Comparison of ENCODE assay signal across 15 mouse cellular contexts in the genomic region with DNA sequence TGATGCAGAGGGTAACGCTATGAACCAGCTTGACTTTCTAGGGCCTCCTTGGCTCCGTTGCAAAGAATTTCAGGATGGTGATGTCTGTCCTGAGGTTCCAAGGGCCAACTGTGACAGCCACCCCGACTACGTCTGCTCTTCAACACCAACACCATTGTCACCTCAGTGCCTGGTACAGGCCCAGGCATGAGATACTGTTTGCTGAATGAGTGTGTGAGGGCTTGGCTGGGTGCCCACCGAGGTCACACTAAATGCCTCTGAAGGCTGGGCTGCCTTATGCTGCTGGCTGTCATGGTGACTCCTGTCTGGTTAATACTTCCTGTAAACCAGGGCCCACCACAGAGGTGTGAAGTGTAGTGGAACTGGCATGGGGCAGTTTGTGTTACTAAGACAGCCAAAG.
A peak's percentile ranks its signal among the peaks of the same experiment; 100 is the strongest.
DNase-seq lines count a peak whose midpoint lies in the region; ATAC-seq lines count a peak whose summit lies in the region.
"Had no signal": no experiment of that assay in that cellular context is flagged by ENCODE, and none has a peak within 500 bp of the region (broad histone marks: within the 10 kb centered on the region; RNA-seq: fewer than 3 reads in every experiment).

No protein-coding gene starts in this region.

- peaks cover 3% of the 10 kb centered on the region for H3K9me3 ChIP-seq in hindbrain, embryonic 14.5 days (ENCODE audit: control insufficient read depth, low read length)
- peaks cover 1% of the 10 kb centered on the region; the same call in 1 of the 2 replicates for H3K9me3 ChIP-seq in hindbrain, embryonic 10.5 days
- H3K9me3 ChIP-seq in forebrain, embryonic 15.5 days = no peaks in the 10 kb centered on the region
- H3K9me3 ChIP-seq: embryonic facial prominence, embryonic 15.5 days had no signal

- no peak for DNase-seq in hindbrain, embryonic 14.5 days (ENCODE audit: low spot score)
- no peak for DNase-seq in hindbrain, embryonic 10.5 days (ENCODE audit: low spot score)
- peak; percentile 39 for DNase-seq in Muller cell, postnatal 12 days (ENCODE audit: inconsistent ontology term)
- peak; percentile 20 for DNase-seq in cerebellum, adult 11-12 months
- DNase-seq in urinary bladder, postnatal 25 days (ENCODE audit: low spot score) = no peak
- DNase-seq in B cell, adult 2 months = no peak
- DNase-seq in embryo, embryonic 11 days = no peak
- DNase-seq: lung, postnatal 14 days; right cerebral cortex, postnatal 25 days; thymus, postnatal 25 days had no signal

- H3K27me3 ChIP-seq in hindbrain, embryonic 14.5 days (ENCODE audit: control insufficient read depth, insufficient read depth, low read length) = no peaks in the 10 kb centered on the region
- H3K27me3 ChIP-seq in hindbrain, embryonic 10.5 days (ENCODE audit: insufficient read depth, poor library complexity, severe bottlenecking) = no peaks in the 10 kb centered on the region
- H3K27me3 ChIP-seq in forebrain, embryonic 15.5 days = no peaks in the 10 kb centered on the region
- H3K27me3 ChIP-seq: embryonic facial prominence, embryonic 15.5 days; liver, embryonic 15.5 days had no signal

- H3K36me3 ChIP-seq in hindbrain, embryonic 14.5 days (replicated peaks; ENCODE audit: control insufficient read depth, insufficient read depth) = no peaks in the 10 kb centered on the region
- no peaks in the 10 kb centered on the region for H3K36me3 ChIP-seq in hindbrain, embryonic 10.5 days
- H3K36me3 ChIP-seq in forebrain, embryonic 15.5 days = no peaks in the 10 kb centered on the region
- H3K36me3 ChIP-seq: embryonic facial prominence, embryonic 15.5 days; liver, embryonic 15.5 days had no signal

- peak; percentile 34; the same call in 1 of the 2 replicates for ATAC-seq in hindbrain, embryonic 14.5 days (ENCODE audit: low FRiP score)
- peak; percentile 56 for ATAC-seq in forebrain, embryonic 15.5 days (replicated peaks)
- ATAC-seq: CD4-positive, CD25-positive, alpha-beta regulatory T cell, adult 4 months; intestine, postnatal 0 days had no signal

- no peak overlapping the region for H3K9ac ChIP-seq in hindbrain, embryonic 14.5 days
- no peak overlapping the region for H3K9ac ChIP-seq in forebrain, embryonic 15.5 days (replicated peaks)
- H3K9ac ChIP-seq: embryonic facial prominence, embryonic 15.5 days; liver, embryonic 15.5 days had no signal

- no peak overlapping the region for H3K4me2 ChIP-seq in hindbrain, embryonic 14.5 days (replicated peaks)
- no peak overlapping the region for H3K4me2 ChIP-seq in forebrain, embryonic 15.5 days (replicated peaks)
- H3K4me2 ChIP-seq: embryonic facial prominence, embryonic 15.5 days; liver, embryonic 15.5 days had no signal

- 74% methylated on average over 5 of the region's 5 CpGs for WGBS in hindbrain, embryonic 14.5 days
- 93% methylated on average over 5 of the region's 5 CpGs for WGBS in hindbrain, embryonic 10.5 days
- WGBS in forebrain, embryonic 15.5 days = 72% methylated on average over 5 of the region's 5 CpGs

- H3K4me1 ChIP-seq in hindbrain, embryonic 14.5 days (replicated peaks; ENCODE audit: control insufficient read depth, insufficient read depth, low read length) = no peaks in the 10 kb centered on the region; the same call in 1 of the 2 replicates
- H3K4me1 ChIP-seq in hindbrain, embryonic 10.5 days (replicated peaks) = no peaks in the 10 kb centered on the region
- H3K4me1 ChIP-seq in forebrain, embryonic 15.5 days = peaks cover 17% of the 10 kb centered on the region
- H3K4me1 ChIP-seq: embryonic facial prominence, embryonic 15.5 days; liver, embryonic 15.5 days had no signal

- peak overlapping the region; percentile 70 for H3K27ac ChIP-seq in hindbrain, embryonic 14.5 days
- H3K27ac ChIP-seq in hindbrain, embryonic 10.5 days = no peak overlapping the region
- peak overlapping the region; percentile 76 for H3K27ac ChIP-seq in forebrain, embryonic 15.5 days (replicated peaks)
- H3K27ac ChIP-seq: embryonic facial prominence, embryonic 15.5 days; liver, embryonic 15.5 days had no signal

- H3K4me3 ChIP-seq in hindbrain, embryonic 14.5 days (replicated peaks; ENCODE audit: low read length) = no peak overlapping the region
- H3K4me3 ChIP-seq in hindbrain, embryonic 10.5 days = no peak overlapping the region
- no peak overlapping the region for H3K4me3 ChIP-seq in forebrain, embryonic 15.5 days
- H3K4me3 ChIP-seq: embryonic facial prominence, embryonic 15.5 days; liver, embryonic 15.5 days had no signal

Comparison
In these comparisons a context has a peak if more than half of its experiments do, and no peak if none do; other contexts are left out.
1. DNase-seq: peak in Muller cell, postnatal 12 days (single experiment) and cerebellum, adult 11-12 months (single experiment); none in hindbrain, embryonic 14.5 days (single experiment), hindbrain, embryonic 10.5 days (single experiment), urinary bladder, postnatal 25 days (single experiment), B cell, adult 2 months (0 of 2) and embryo, embryonic 11 days (single experiment).